Mouse (Mus musculus) forelimb bud, embryonic 11.5 days (tissue): ENCODE measurements around the gene Eif1b.
"Not testable (repeated sequence)": the region's sequence is repeated elsewhere in the genome, so short reads cannot be mapped to it uniquely, and the experiment has no call there.

Experiments used
- DNase-seq: peaks from one replicate; pipeline ENCODE4 v3.0.0-alpha.2; 2012; ENCODE audit warnings: low read depth, low spot score

The Eif1b gene

GRCm38 (mm10) chr9:120521161-120521560 lies 29.1 kb downstream of the Eif1b start:
- DNase-seq = no peak

GRCm38 (mm10) chr9:120527270-120527669 lies 35.2 kb downstream of the Eif1b start:
- no peak for DNase-seq

GRCm38 (mm10) chr9:120527919-120528318 lies 35.9 kb downstream of the Eif1b start:
- no peak for DNase-seq

- no peak for DNase-seq
Observed at GRCm38 (mm10) chr9:120528815-120529510, 36.9 kb downstream of the Eif1b start.

GRCm38 (mm10) chr9:120530471-120530870 lies 38.4 kb downstream of the Eif1b start:
- DNase-seq = no peak

GRCm38 (mm10) chr9:120532062-120532461 lies 40.0 kb downstream of the Eif1b start:
- DNase-seq = no peak

GRCm38 (mm10) chr9:120532691-120533090 lies 40.7 kb downstream of the Eif1b start:
- DNase-seq = no peak

- DNase-seq = not testable (repeated sequence)
Observed at GRCm38 (mm10) chr9:120533446-120533950, 41.5 kb downstream of the Eif1b start.

GRCm38 (mm10) chr9:120539662-120540251 lies 47.7 kb downstream of the Eif1b start, which contains the start of gene Entpd3:
Gene Entpd3, plus strand, starts transcription at chr9:120539818.
- DNase-seq = no peak

- no peak for DNase-seq
Observed at GRCm38 (mm10) chr9:120541411-120541810, 49.4 kb downstream of the Eif1b start.

GRCm38 (mm10) chr9:120542241-120542640 lies 50.2 kb downstream of the Eif1b start:
- no peak for DNase-seq
